Mouse (Mus musculus): ENCODE measurements around the gene Limd1. TPM values are rescaled to one million over a fixed set of nuclear protein-coding genes. Genes with fewer than 3 reads are reported as not detected.

Limd1 gene
- total RNA-seq (2023), result 85.0 TPM

DNA sequence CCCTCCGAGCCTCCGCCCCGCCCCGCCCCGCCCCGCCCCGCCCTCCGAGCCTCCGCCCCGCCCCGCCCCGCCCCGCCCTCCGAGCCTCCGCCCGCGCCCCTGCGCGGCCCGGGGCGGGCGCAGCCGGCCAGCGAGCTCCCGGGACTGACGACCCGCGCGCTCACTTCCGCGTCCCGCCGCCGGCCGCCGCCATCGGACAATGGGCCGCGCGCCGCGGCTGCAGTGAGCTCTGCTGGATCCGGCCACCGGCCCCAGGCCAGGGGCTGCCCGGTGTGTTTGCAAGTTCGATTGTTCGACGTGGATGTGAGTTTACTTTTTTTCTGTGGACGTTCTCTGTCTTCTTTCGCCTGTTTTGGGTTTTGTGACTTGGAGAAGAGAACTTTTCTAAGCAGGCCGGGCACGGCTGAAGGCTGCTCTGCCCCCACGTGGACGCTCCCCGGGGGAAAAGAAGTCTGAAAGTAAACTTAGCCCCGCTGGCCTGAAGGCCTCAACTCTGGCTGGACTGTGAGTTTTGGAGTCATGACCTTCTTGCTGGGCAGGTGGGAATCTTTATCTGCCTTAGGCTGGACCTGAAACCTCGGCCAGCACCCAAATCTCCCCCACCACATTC lies at the start of gene Limd1:
Gene Limd1, plus strand, starts transcription at position 121 of the 610 bp plus-strand sequence.

DNA sequence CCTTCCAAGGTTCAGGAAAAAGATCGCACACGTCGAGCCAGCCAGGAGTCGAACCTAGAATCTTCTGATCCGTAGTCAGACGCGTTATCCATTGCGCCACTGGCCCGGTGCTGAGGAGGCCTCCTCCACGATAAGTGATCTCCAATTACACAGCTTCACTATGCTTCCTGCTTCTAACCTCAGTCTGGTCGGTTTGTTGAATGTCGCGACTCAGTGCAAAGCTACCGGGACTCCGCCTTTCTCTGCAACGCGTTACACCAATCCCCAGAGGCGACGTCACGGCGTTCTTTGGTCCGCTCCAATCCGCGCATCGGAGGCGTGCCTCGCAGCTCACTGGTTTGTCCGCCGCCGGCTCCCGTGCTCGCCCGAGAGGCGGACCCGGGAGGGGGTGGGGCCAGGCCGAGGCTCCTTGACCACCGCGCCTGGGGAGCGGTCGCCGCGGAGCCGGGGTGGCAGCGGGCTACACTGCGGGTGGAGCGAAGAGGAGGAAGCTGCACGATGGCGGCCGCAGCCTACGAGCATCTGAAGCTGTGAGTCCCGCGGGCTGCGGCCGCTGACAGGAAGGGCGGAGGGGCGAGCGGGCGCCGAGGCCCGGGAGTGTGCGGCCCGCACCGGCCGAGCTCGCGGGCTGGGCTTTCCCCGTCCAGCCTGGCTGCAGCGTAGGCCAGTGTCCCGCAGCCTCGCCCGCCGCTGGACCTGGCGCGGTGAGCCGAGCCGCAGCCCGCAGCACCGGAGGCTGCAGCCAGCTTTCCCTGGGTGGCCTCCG lies 51.1 kb downstream of the Limd1 start, which contains the start of gene Sacm1l:
Gene Sacm1l, plus strand, starts transcription at position 368 of the 766 bp plus-strand sequence.

Other genes starting within 250 kb of the Limd1 start
- gene Tmem158, start 217.9 kb upstream of the Limd1 start, total RNA-seq (2023), result 0.89 TPM
- gene Lars2, start 111.8 kb upstream of the Limd1 start, total RNA-seq (2023), result 384 TPM
- 27.2 TPM for gene Sacm1l, start 51.1 kb downstream of the Limd1 start, total RNA-seq (2023)
- gene Slc6a20b, start 153.9 kb downstream of the Limd1 start, total RNA-seq (2023), result not detected
- 5.8 TPM for gene Ccr9, start 199.7 kb downstream of the Limd1 start, total RNA-seq (2023)
- not detected for gene Slc6a20a, start 200.2 kb downstream of the Limd1 start, total RNA-seq (2023)
- 78.5 TPM for gene Lztfl1, start 239.0 kb downstream of the Limd1 start, total RNA-seq (2023)

Measured in CD4-positive naive resting alpha-beta T cell, adult 57 days (primary cell).